Mouse (Mus musculus) lung, adult 2 months (tissue): ENCODE measurements around the gene Ptpn1. TPM values are rescaled to one million over a fixed set of nuclear protein-coding genes. Genes with fewer than 3 reads are reported as not detected.

Experiments used
- DNase-seq: peaks from one replicate; pipeline ENCODE4 v3.0.0; 2022
- H3K4me1 ChIP-seq: fragments of 200-500 bp; 2 replicates; pipeline ENCODE4 v1.6.1; 2011; ENCODE audit warnings: low read length; ENCODE audit not compliant: control insufficient read depth, insufficient read depth
- H3K4me3 ChIP-seq: fragments of 200-500 bp; replicated peaks from 2 replicates; pipeline ENCODE3; 2011; ENCODE audit warnings: low read depth, mild to moderate bottlenecking, control low read depth, low read length; ENCODE audit errors: extremely low read depth
- CTCF ChIP-seq: fragments of 200-500 bp; IDR thresholded peaks from 2 replicates; pipeline ENCODE4 v1.5.1; 2011; ENCODE audit warnings: mild to moderate bottlenecking, low read length, control low read depth; ENCODE audit not compliant: insufficient read depth
- POLR2A ChIP-seq: fragments of 200-500 bp; IDR thresholded peaks from 2 replicates; pipeline ENCODE4 v1.6.1; 2011; ENCODE audit warnings: low read depth, mild to moderate bottlenecking, control low read depth, low read length, borderline replicate concordance; ENCODE audit errors: extremely low read depth
- WGBS: fragments of 180-500 bp; shearing (Covaris S2); methylation state at CpG from one replicate; pipeline ENCODE4 v1.1.7; 2018; 5-methylcytosine and 5-hydroxymethylcytosine counted together
- polyA plus RNA-seq: library from polyadenylated mRNA; depleted of rRNA; stranded (reverse); fragments of >200 nt; gene quantifications from 2 replicates; pipeline ENCODE4 v1.2.3, GENCODE M21; 2012

Gene Ptpn1
- polyA plus RNA-seq, 1 experiment: 65.9 TPM

- no peak for DNase-seq
- 94% methylated on average over 3 of the region's 3 CpGs for WGBS
- TF ChIP-seq POLR2A: no peak
- no peak for TF ChIP-seq CTCF
- Histone ChIP-seq H3K4me3 (no peak overlapping the region), H3K4me1 (peaks cover 8% of the 10 kb centered on the region)
Observed at GRCm38 (mm10) chr2:167930975-167931374, 882 bp upstream of the Ptpn1 start.

DNA sequence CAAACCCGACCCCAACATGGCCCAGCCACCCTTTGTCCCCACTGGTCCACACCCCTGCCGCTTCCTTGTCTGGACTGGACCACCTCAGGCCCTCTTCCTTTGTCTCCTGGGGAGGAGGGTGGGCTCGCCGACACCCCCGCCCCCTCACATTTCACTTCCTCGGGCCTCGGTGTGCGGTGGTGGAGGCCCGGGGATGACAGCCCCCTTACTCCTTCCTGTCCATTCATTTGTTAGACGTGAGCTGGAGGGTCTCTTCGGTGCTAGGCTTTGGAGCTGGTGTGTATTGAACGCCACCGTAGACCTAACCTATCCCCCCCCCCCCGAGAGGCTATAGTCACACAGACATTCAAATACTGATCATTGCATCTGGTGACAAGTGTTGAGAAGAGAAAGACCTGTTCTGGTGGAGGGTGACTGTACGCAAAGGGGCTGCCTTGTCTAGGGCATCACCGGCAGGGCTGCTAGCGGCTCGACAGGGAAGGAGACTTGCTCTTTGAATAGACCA lies 922 bp downstream of the Ptpn1 start:
- DNase-seq: no peak
- WGBS: 0% methylated on average over 18 of the region's 18 CpGs
- peaks cover 8% of the 10 kb centered on the region for H3K4me1 ChIP-seq
- TF ChIP-seq CTCF (no peak), POLR2A (no peak)
- H3K4me3 ChIP-seq: peak overlapping the region; percentile 91

- WGBS: 26% methylated on average over 7 of the region's 7 CpGs
- Histone ChIP-seq H3K4me1 (peaks cover 8% of the 10 kb centered on the region), H3K4me3 (no peak overlapping the region)
- DNase-seq: no peak
- TF ChIP-seq POLR2A (no peak), CTCF (no peak)
Observed at GRCm38 (mm10) chr2:167933397-167933796, 1.5 kb downstream of the Ptpn1 start.

DNA sequence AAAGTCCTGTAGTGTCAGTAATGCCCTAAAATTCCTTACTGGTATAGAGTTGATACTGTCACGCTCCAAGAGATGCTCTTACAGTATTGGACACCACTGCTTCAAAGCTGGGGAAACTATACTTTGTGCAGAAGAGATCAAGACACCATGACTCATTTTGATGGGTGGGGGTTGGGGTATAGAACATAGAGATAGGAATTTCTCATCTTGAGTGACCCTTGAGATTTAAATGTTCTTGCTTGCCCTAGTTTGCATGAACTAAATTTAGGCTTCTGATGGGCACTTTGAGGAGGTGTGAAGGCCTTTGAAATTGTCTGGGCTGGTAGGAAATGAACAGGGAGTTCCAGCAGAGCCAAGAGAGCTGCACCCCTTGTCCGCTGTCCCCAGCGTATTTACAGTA lies 4.1 kb downstream of the Ptpn1 start:
- Histone ChIP-seq H3K4me1 (peaks cover 23% of the 10 kb centered on the region), H3K4me3 (no peak overlapping the region)
- 84% methylated on average over 3 of the region's 3 CpGs for WGBS
- DNase-seq: no peak
- TF ChIP-seq POLR2A (no peak), CTCF (no peak)

- DNase-seq: no peak
- TF ChIP-seq POLR2A (no peak), CTCF (no peak)
- WGBS: 70% methylated on average over 3 of the region's 3 CpGs
- peaks cover 43% of the 10 kb centered on the region for H3K4me1 ChIP-seq
- H3K4me3 ChIP-seq: no peak overlapping the region
Observed at GRCm38 (mm10) chr2:167938786-167939185, 6.9 kb downstream of the Ptpn1 start.

DNA sequence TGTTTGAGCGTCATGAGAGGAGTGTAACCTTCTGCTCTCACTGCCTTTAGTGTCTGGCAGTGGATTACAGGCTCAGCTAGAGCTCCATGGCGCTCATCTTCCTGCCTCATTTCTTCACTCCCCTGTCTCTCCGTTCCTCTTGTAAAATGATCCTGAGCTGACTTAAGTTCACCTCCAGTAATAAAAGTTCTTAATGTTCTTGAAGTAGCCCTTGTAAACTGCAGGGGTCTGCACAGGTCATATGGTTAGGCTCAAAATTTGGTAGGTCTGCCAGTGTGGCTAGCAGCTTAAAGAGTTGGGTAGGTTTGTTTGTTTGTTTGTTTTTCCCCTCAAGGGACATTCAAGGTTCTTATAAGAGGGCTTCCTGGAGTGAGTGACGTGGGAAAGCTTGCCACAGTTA lies 7.3 kb downstream of the Ptpn1 start:
- TF ChIP-seq CTCF (no peak), POLR2A (no peak)
- 53% methylated on average over 4 of the region's 4 CpGs for WGBS
- H3K4me3 ChIP-seq: no peak overlapping the region
- no peak for DNase-seq
- H3K4me1 ChIP-seq: peaks cover 43% of the 10 kb centered on the region

DNA sequence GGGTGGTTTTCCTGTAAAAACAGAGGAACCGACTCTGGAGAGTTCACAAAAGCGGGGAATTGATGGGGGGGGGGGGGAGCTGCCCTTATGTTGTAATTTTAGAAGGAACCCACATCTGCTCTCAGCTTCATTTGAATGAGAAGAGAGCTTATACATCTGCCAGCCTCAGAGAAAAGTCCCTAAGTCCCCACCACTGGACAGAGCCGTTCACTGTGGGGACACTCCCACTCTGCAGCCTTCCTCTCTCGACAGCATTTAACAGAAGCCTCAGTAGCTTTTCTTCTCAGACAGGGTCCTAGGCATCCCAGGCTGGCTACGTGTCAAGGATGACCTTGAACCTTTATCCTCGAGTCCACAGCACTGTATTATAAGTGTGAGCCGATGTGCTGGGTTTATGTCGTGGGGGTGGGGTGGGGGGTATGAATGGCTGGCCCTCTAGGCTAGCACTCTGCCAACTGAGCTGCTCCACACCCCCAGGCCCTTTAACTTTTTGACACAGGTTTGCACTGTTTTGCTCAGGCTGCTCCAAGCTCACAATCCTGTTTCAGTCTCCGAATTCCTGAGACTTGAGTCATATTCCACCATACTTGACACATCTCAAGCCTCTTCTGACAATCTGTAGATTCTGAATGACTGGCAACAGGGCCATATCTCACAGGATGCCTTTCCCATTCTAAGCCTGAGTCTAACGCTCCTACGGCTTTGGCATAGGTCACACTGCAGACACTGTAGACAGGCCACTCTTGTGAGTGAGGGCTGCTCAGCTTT lies 8.0 kb downstream of the Ptpn1 start:
- no peak for DNase-seq
- Histone ChIP-seq H3K4me1 (peaks cover 47% of the 10 kb centered on the region), H3K4me3 (no peak overlapping the region)
- WGBS: 40% methylated on average over 11 of the region's 11 CpGs
- no peak for TF ChIP-seq POLR2A
- TF ChIP-seq CTCF: no peak

GRCm38 (mm10) chr2:167940636-167941035 lies 8.8 kb downstream of the Ptpn1 start:
- H3K4me1 ChIP-seq: peaks cover 47% of the 10 kb centered on the region
- TF ChIP-seq CTCF: no peak
- TF ChIP-seq POLR2A: no peak
- 79% methylated on average over 11 of the region's 11 CpGs for WGBS

GRCm38 (mm10) chr2:167941320-167941719 lies 9.5 kb downstream of the Ptpn1 start:
- WGBS: 76% methylated on average over 4 of the region's 4 CpGs
- H3K4me1 ChIP-seq: peaks cover 47% of the 10 kb centered on the region
- DNase-seq: no peak
- no peak overlapping the region for H3K4me3 ChIP-seq
- TF ChIP-seq POLR2A (no peak), CTCF (no peak)

More at GRCm38 (mm10) chr2:167940636-167941035, 8.8 kb downstream of the Ptpn1 start:
- no peak for DNase-seq
- H3K4me3 ChIP-seq: no peak overlapping the region

- TF ChIP-seq CTCF (no peak), POLR2A (no peak)
- 41% methylated on average over 6 of the region's 6 CpGs for WGBS
- H3K4me3 ChIP-seq: no peak overlapping the region
- H3K4me1 ChIP-seq: peaks cover 47% of the 10 kb centered on the region
- no peak for DNase-seq
Observed at GRCm38 (mm10) chr2:167941745-167942176, 9.9 kb downstream of the Ptpn1 start.
